Mouse (Mus musculus) bone marrow macrophage, adult 2 months (primary cell): ENCODE measurements around the gene Tbata. TPM values are rescaled to one million over a fixed set of nuclear protein-coding genes. Genes with fewer than 3 reads are reported as not detected.

Experiments used
- H3K27ac ChIP-seq: 2 replicates; pipeline ENCODE4 v1.5.1; 2012; ENCODE audit warnings: low read depth, low read length; ENCODE audit not compliant: insufficient read depth
- H3K4me1 ChIP-seq: 2 replicates; pipeline ENCODE4 v1.6.1; 2012; ENCODE audit warnings: low read length; ENCODE audit not compliant: control insufficient read depth, insufficient read depth
- H3K4me3 ChIP-seq: 2 replicates; pipeline ENCODE4 v1.5.1; 2012; ENCODE audit warnings: mild to moderate bottlenecking, low read length, moderate library complexity; ENCODE audit not compliant: insufficient read depth
- CTCF ChIP-seq: IDR thresholded peaks from 2 replicates; pipeline ENCODE4 v1.5.1; 2012; ENCODE audit warnings: low read depth, mild to moderate bottlenecking, low read length, moderate library complexity
- POLR2A ChIP-seq: IDR thresholded peaks from 2 replicates; pipeline ENCODE4 v1.6.1; 2012; ENCODE audit warnings: mild to moderate bottlenecking, low read depth, low read length, borderline replicate concordance
- polyA plus RNA-seq: library from polyadenylated mRNA; stranded (reverse); fragments of >200 nt; gene quantifications from 2 replicates; pipeline ENCODE4 v1.2.4, GENCODE M21; 2012; ENCODE audit not compliant: missing spikeins, insufficient read depth, insufficient read length

Tbata gene
- polyA plus RNA-seq, 1 experiment: not detected

DNA sequence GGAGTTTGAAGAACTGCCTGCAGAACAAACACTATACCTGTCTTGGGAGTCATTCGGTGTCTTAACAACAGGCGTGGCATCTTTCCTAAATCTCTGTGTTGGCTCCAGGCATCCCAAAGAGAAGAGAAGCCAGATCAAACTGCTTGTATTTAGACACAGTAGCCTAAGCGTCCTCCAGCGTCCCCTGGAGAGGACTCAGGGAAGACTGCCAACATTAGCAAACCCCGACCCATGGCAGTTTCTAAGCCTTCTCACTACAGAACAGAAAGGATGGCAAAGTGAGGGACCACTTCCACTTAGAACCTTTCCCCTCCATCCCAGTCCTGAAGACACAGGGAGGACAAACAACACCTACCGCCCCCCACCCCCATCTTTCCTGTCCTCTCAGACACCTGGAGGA is 8.2 kb downstream of the Tbata start:
- H3K27ac ChIP-seq: no peak overlapping the region
- H3K4me3 ChIP-seq: no peak overlapping the region
- TF ChIP-seq POLR2A (no peak), CTCF (no peak)
- peaks cover 9% of the 10 kb centered on the region for H3K4me1 ChIP-seq

DNA sequence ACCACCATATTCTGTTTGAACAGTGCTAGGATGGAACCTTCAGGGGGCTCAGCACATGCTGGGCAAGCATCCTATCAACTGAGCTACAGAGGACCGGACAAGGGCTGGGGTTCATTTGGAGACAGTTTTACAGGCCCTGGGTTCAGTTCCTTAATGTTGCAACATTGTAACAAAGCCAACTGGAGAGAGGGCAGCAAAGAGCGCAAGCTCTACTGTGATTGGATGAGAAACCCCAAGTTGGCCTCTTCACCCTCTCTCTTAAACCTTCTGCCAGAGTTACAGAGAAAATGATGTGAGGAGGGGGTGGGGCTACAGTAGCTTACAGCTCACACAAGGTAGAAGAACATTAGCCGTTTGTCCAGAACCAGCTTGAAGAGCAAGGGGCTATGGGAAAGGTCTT is 15.2 kb downstream of the Tbata start:
- Histone ChIP-seq H3K4me1 (peaks cover 8% of the 10 kb centered on the region; the same call in 1 of the 2 replicates), H3K4me3 (no peak overlapping the region), H3K27ac (no peak overlapping the region)
- TF ChIP-seq CTCF: no peak
- TF ChIP-seq POLR2A: no peak

DNA sequence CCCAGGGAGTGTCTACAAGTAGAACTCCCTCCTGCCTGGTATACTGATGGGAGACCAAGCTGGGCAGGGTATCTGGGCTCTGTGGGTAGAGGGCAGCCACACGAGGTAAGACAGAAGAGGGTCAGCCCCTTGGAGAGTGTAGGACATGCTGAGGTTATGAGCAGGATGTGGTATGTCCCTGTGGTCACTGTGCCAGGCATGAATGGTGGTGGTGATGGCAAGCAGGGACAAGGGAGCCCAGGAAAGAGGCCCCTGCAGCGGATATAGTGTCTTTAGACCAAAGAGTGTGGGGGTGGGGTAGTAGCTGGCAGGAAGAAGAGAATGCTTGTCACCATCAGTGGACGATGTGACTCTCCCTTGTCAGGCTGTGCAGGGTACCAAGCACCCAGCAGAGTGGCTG is 16.3 kb downstream of the Tbata start:
- TF ChIP-seq POLR2A: no peak
- TF ChIP-seq CTCF: no peak
- Histone ChIP-seq H3K4me1 (peaks cover 7% of the 10 kb centered on the region; the same call in 1 of the 2 replicates), H3K27ac (no peak overlapping the region), H3K4me3 (no peak overlapping the region)

GRCm38 (mm10) chr10:61194611-61195010 is 22.9 kb downstream of the Tbata start:
- no peaks in the 10 kb centered on the region for H3K4me1 ChIP-seq
- H3K27ac ChIP-seq: no peak overlapping the region
- TF ChIP-seq POLR2A (no peak), CTCF (no peak)
- H3K4me3 ChIP-seq: no peak overlapping the region

DNA sequence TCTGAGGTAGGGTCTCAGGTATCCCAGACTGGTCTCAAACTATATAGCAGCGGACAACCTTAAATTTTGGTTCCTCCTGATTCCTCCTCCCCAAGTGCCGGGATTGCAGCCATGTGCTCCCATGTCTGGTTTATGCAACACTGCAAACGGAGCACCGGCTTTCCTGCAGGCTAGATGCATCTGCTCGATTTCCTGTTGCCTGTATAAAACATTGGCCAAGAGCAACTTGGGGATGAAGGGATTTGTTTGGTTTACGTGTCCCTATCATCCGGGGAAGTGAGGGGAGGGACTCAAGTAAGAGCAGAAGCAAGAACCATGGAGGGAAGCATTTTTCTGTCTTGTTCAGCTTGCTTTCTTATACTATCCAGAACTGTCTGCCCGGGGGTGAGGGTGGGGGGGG is 23.5 kb downstream of the Tbata start:
- Histone ChIP-seq H3K27ac (no peak overlapping the region), H3K4me1 (peaks cover 6% of the 10 kb centered on the region), H3K4me3 (no peak overlapping the region)
- no peak for TF ChIP-seq CTCF
- no peak for TF ChIP-seq POLR2A

DNA sequence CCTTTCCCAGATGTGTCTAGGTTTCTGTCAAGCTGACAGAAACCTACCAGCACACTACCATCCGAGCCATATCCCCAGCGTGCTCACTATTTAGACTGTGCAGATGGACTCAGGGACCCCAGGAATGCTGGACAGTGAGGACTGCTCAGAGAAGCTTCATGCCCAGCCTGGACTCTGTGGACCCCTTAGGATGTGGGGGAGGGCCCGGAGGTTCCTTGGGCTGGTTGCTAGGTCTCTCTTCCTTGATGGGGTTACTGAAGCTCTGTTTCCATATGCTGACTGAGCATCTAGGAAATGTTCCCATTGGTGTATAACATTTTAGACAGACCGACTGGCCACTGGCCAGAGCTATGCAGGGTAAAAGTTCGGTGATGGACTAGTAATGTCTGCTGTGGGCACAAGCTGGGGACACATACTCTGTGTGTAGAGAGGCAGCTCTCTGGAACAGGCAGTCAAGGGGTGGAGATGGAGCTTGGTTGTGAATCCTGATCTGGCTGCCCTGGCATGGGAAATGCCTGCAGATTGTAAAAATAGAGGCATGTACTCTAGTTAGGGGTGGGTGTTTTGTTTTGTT is 24.1 kb downstream of the Tbata start:
- no peak for TF ChIP-seq CTCF
- TF ChIP-seq POLR2A: no peak
- Histone ChIP-seq H3K4me1 (peaks cover 6% of the 10 kb centered on the region), H3K4me3 (no peak overlapping the region), H3K27ac (no peak overlapping the region)

GRCm38 (mm10) chr10:61199566-61200213 is 27.9 kb downstream of the Tbata start:
- no peak overlapping the region for H3K27ac ChIP-seq
- no peak for TF ChIP-seq POLR2A
- TF ChIP-seq CTCF: peak; percentile 80
- H3K4me3 ChIP-seq: no peak overlapping the region
- peaks cover 38% of the 10 kb centered on the region for H3K4me1 ChIP-seq

- Histone ChIP-seq H3K4me1 (peaks cover 38% of the 10 kb centered on the region), H3K27ac (no peak overlapping the region), H3K4me3 (no peak overlapping the region)
- TF ChIP-seq POLR2A (no peak), CTCF (no peak)
Measured at GRCm38 (mm10) chr10:61200232-61200820, 28.6 kb downstream of the Tbata start.

- Histone ChIP-seq H3K27ac (no peak overlapping the region), H3K4me1 (peaks cover 38% of the 10 kb centered on the region), H3K4me3 (no peak overlapping the region)
- TF ChIP-seq POLR2A (no peak), CTCF (no peak)
Measured at GRCm38 (mm10) chr10:61200998-61201397, 29.2 kb downstream of the Tbata start.
